ENCODE assay signal across 8 mouse cellular contexts in genomic region chr1:91459059-91459809, GRCm38 (mm10). TPM values are rescaled to one million over a fixed set of nuclear protein-coding genes. Genes with fewer than 3 reads are reported as not detected.
A peak's percentile ranks its signal among the peaks of the same experiment; 100 is the strongest.
DNase-seq lines count a peak whose midpoint lies in the region; ATAC-seq and TF ChIP-seq lines count a peak whose summit lies in the region.

Gene Per2 (minus strand): TSS chr1:91459324.

- peak within 1 kb of the TSS; percentile 86 for H3K4me2 ChIP-seq in forebrain, embryonic 15.5 days (replicated peaks)
- peak within 1 kb of the TSS; percentile 90 for H3K4me2 ChIP-seq in neural tube, embryonic 14.5 days (ENCODE audit: low read depth, low read length)

- TF ChIP-seq CTCF in G1E (IDR thresholded peaks at IDR 0.05; ENCODE audit: low read depth, low read length): no peak
- TF ChIP-seq CTCF in testis, adult 2 months (IDR thresholded peaks at IDR 0.05; ENCODE audit: control insufficient read depth, insufficient read depth, insufficient replicate concordance, low read depth, low read length): peak; percentile 7; the same call in 1 of the 2 replicates

- H3K4me3 ChIP-seq in G1E (ENCODE audit: low read depth, low read length): peak within 1 kb of the TSS; percentile 78
- peak within 1 kb of the TSS; percentile 60 for H3K4me3 ChIP-seq in forebrain, embryonic 15.5 days
- H3K4me3 ChIP-seq in neural tube, embryonic 14.5 days (ENCODE audit: low read depth, low read length): peak within 1 kb of the TSS; percentile 76
- H3K4me3 ChIP-seq in testis, adult 2 months (ENCODE audit: control insufficient read depth, low read depth, low read length): peak within 1 kb of the TSS; percentile 89

- H3K27me3 ChIP-seq in G1E (ENCODE audit: insufficient read depth, low read length): peaks cover 18% of the 10 kb centered on the region
- no peaks in the 10 kb centered on the region for H3K27me3 ChIP-seq in forebrain, embryonic 15.5 days
- no peaks in the 10 kb centered on the region for H3K27me3 ChIP-seq in neural tube, embryonic 14.5 days (ENCODE audit: control insufficient read depth, insufficient read depth, low read length)
- no peaks in the 10 kb centered on the region for H3K27me3 ChIP-seq in testis, adult 2 months (ENCODE audit: control insufficient read depth, insufficient read depth, low read length)

- peak; percentile 99 for DNase-seq in G1E (ENCODE audit: low spot score)
- DNase-seq in cerebellum, adult 11-12 months: peak; percentile 100
- DNase-seq in heart, postnatal 25 days (ENCODE audit: low spot score): peak; percentile 98
- DNase-seq in layer of hippocampus, adult 18-20 months (ENCODE audit: low spot score in 2 of 2): peak; percentile 97 to 100
- peak; percentile 99 for DNase-seq in lung, adult 18-20 months

- no peaks in the 10 kb centered on the region for H3K9me3 ChIP-seq in G1E (replicated peaks)
- H3K9me3 ChIP-seq in forebrain, embryonic 15.5 days: no peaks in the 10 kb centered on the region
- H3K9me3 ChIP-seq in neural tube, embryonic 14.5 days (ENCODE audit: control insufficient read depth, low read length): no peaks in the 10 kb centered on the region

- ATAC-seq in G1E (ENCODE audit: extremely low read depth, insufficient number of reproducible peaks, low FRiP score, poor library complexity, severe bottlenecking): peak; percentile 95
- ATAC-seq in forebrain, embryonic 15.5 days (replicated peaks): peak; percentile 98
- ATAC-seq in neural tube, embryonic 14.5 days (ENCODE audit: low read depth): peak; percentile 98

- H3K4me1 ChIP-seq in G1E (ENCODE audit: insufficient read depth, low read depth, low read length): peaks cover 59% of the 10 kb centered on the region
- peaks cover 48% of the 10 kb centered on the region for H3K4me1 ChIP-seq in forebrain, embryonic 15.5 days
- peaks cover 20% of the 10 kb centered on the region for H3K4me1 ChIP-seq in neural tube, embryonic 14.5 days (ENCODE audit: control insufficient read depth, insufficient read depth, low read length)
- H3K4me1 ChIP-seq in testis, adult 2 months (ENCODE audit: control insufficient read depth, insufficient read depth, low read length): peaks cover 8% of the 10 kb centered on the region

- H3K27ac ChIP-seq in forebrain, embryonic 15.5 days (replicated peaks): peak within 1 kb of the TSS; percentile 76
- peak within 1 kb of the TSS; percentile 80 for H3K27ac ChIP-seq in neural tube, embryonic 14.5 days (ENCODE audit: low read depth, low read length)
- peak within 1 kb of the TSS; percentile 64 for H3K27ac ChIP-seq in testis, adult 2 months (ENCODE audit: control insufficient read depth, insufficient read depth, low read depth, low read length)

- TF ChIP-seq POLR2A in testis, adult 2 months (IDR thresholded peaks at IDR 0.05; ENCODE audit: control insufficient read depth, low read depth, low read length): peak; percentile 62

- peak within 1 kb of the TSS; percentile 61 for H3K9ac ChIP-seq in forebrain, embryonic 15.5 days (replicated peaks)
- H3K9ac ChIP-seq in neural tube, embryonic 14.5 days (replicated peaks; ENCODE audit: low read depth, low read length): peak within 1 kb of the TSS; percentile 66

- intact Hi-C loops in heart, postnatal 25 days (cut with DNase I): loop anchor here (1.0 kb wide), 1 partner anchor 31 kb away; no protein-coding TSS in a partner anchor

- under 1% methylated on average over 90 of the region's 91 CpGs for WGBS in forebrain, embryonic 15.5 days
- WGBS in neural tube, embryonic 14.5 days: under 1% methylated on average over 81 of the region's 91 CpGs

- peaks cover 17% of the 10 kb centered on the region for H3K36me3 ChIP-seq in G1E (replicated peaks)
- no peaks in the 10 kb centered on the region for H3K36me3 ChIP-seq in forebrain, embryonic 15.5 days
- no peaks in the 10 kb centered on the region for H3K36me3 ChIP-seq in neural tube, embryonic 14.5 days (ENCODE audit: control insufficient read depth, insufficient read depth, low read length)
- H3K36me3 ChIP-seq in testis, adult 2 months (ENCODE audit: control insufficient read depth, insufficient read depth, low read length): no peaks in the 10 kb centered on the region

RNA-seq across cellular contexts. Expression of gene Per2, which starts in this region (rescaled TPM):
- 13.0 and 15.4 TPM in 2 replicates for total RNA-seq in G1E (2014; fragmentation: Nextera tagmentation)
- total RNA-seq in G1E (2017): 4.4 and 5.3 TPM in 2 replicates
- 14.2 and 17.5 TPM in 2 replicates for polyA plus RNA-seq in G1E (2012)
- polyA plus RNA-seq in forebrain, embryonic 15.5 days (2015; fragmentation: Nextera tagmentation; extraction: Ambion mirVana): 4.5 and 5.4 TPM in 2 replicates
- 10 to 100 TPM in 1 of 2 experiments, 1 to 10 TPM in 1; 2.1 to 11.7 TPM for total RNA-seq in heart, postnatal 25 days (2021)
- total RNA-seq in layer of hippocampus, adult 18-20 months (2021): 10 to 100 TPM; 32.2 to 35.2 TPM
- polyA plus RNA-seq in neural tube, embryonic 14.5 days (2014; fragmentation: Nextera tagmentation; extraction: Ambion mirVana): 3.7 and 7.5 TPM in 2 replicates
- 3.4 and 4.2 TPM in 2 replicates for polyA plus RNA-seq in testis, adult 2 months (2012; rRNA removed)

Comparison
In these comparisons a context has a peak if more than half of its experiments do, and no peak if none do; other contexts are left out.
1. Peak in every context shown above with its lines: DNase-seq, ATAC-seq, H3K4me3 ChIP-seq and H3K27ac ChIP-seq.